Mouse (Mus musculus) kidney, postnatal 0 days (tissue): Measurements from ENCODE around the gene Gm44965. TPM values are rescaled to one million over a fixed set of nuclear protein-coding genes. Genes with fewer than 3 reads are reported as not detected.

Experiments
- ATAC-seq: fragments of 200-750 bp; cut with Nextera tagmentation; replicated peaks from 2 replicates; pipeline ENCODE4 v1.8.0; 2017; ENCODE audit warnings: low read depth, moderate number of reproducible peaks, moderate TSS enrichment, moderate library complexity; ENCODE audit not compliant: low FRiP score
- DNase-seq: peaks from one replicate; pipeline ENCODE4 v3.0.0-alpha.2; 2016; ENCODE audit warnings: low spot score
- H3K27ac ChIP-seq: fragments of 300-500 bp; sonication (generic); 2 replicates; pipeline ENCODE4 v1.5.1; 2014; ENCODE audit warnings: mild to moderate bottlenecking
- H3K27me3 ChIP-seq: fragments of 300-500 bp; sonication (generic); 2 replicates; pipeline ENCODE4 v1.6.1; 2014; ENCODE audit warnings: low read length, mixed read lengths; ENCODE audit not compliant: insufficient read depth
- H3K36me3 ChIP-seq: fragments of 300-500 bp; sonication (generic); 2 replicates; pipeline ENCODE4 v1.6.1; 2014; ENCODE audit warnings: low read length, mixed read lengths; ENCODE audit not compliant: insufficient read depth
- H3K4me1 ChIP-seq: fragments of 300-500 bp; sonication (generic); replicated peaks from 2 replicates; pipeline ENCODE4 v1.6.1; 2014; ENCODE audit warnings: antibody characterized with exemption, low read length, mixed read lengths; ENCODE audit not compliant: insufficient read depth
- H3K4me2 ChIP-seq: fragments of 300-500 bp; sonication (generic); 2 replicates; pipeline ENCODE4 v1.6.1; 2014; ENCODE audit warnings: mild to moderate bottlenecking, low read length, moderate library complexity, mixed read lengths
- H3K4me3 ChIP-seq: fragments of 300-500 bp; sonication (generic); replicated peaks from 2 replicates; pipeline ENCODE4 v1.5.1; 2014; ENCODE audit warnings: low read depth, low read length
- H3K9ac ChIP-seq: fragments of 300-500 bp; sonication (generic); 2 replicates; pipeline ENCODE4 v1.6.1; 2014; ENCODE audit warnings: low read depth, low read length
- H3K9me3 ChIP-seq: fragments of 300-500 bp; sonication (generic); replicated peaks from 2 replicates; pipeline ENCODE4 v1.6.1; 2016; ENCODE audit warnings: low read length, inconsistent platforms, mixed read lengths
- CTCF ChIP-seq: IDR thresholded peaks from 2 replicates; pipeline ENCODE4 v1.5.1; 2016; ENCODE audit warnings: antibody characterized with exemption, low read depth, mild to moderate bottlenecking, moderate library complexity
- WGBS: fragments of 180-500 bp; shearing (Covaris S2); extraction: QIAGEN DNeasy Blood & Tissue Kit; methylation state at CpG from one replicate; pipeline ENCODE4 v1.1.7; 2014; 5-methylcytosine and 5-hydroxymethylcytosine counted together
- polyA plus RNA-seq: library from polyadenylated mRNA; unstranded; fragments of >200 nt; fragmentation: Nextera tagmentation; extraction: Ambion mirVana; gene quantifications from 2 replicates; pipeline ENCODE4 v1.2.1, GENCODE M21; 2015

The Gm44965 gene
- polyA plus RNA-seq = not detected in 2 replicates

GRCm38 (mm10) chr6:48593158-48594042 lies at the start of gene Gm44965, which contains the start of gene Repin1:
TSS of gene Gm44965 (plus strand) at chr6:48593941.
TSS of gene Repin1 (plus strand) at chr6:48593883.
- peak; percentile 57 for TF ChIP-seq CTCF
- H3K4me1 ChIP-seq = peaks cover 14% of the 10 kb centered on the region
- peak within 1 kb of the TSS; percentile 84 for H3K9ac ChIP-seq
- peak; percentile 90 for DNase-seq
- H3K4me3 ChIP-seq = peak within 1 kb of the TSS; percentile 69
- ATAC-seq = peak; percentile 93
- peaks cover 4% of the 10 kb centered on the region for H3K9me3 ChIP-seq
- H3K27ac ChIP-seq = peak within 1 kb of the TSS; percentile 97
- H3K27me3 ChIP-seq = no peaks in the 10 kb centered on the region
- H3K36me3 ChIP-seq = peaks cover 26% of the 10 kb centered on the region
- WGBS = 7% methylated on average over 41 of the region's 45 CpGs
- peak within 1 kb of the TSS; percentile 79 for H3K4me2 ChIP-seq

- Histone ChIP-seq H3K4me2 (no peak overlapping the region), H3K9ac (no peak overlapping the region), H3K4me1 (0 out of 2 replicates have a peak, but pooled peaks cover 5% of the 10 kb centered on the region), H3K27ac (no peak overlapping the region), H3K4me3 (no peak overlapping the region), H3K9me3 (no peaks in the 10 kb centered on the region), H3K27me3 (no peaks in the 10 kb centered on the region), H3K36me3 (no peaks in the 10 kb centered on the region)
- 58% methylated on average over 5 of the region's 5 CpGs for WGBS
- DNase-seq = no peak
- no peak for ATAC-seq
- TF ChIP-seq CTCF = no peak
Measured at GRCm38 (mm10) chr6:48545251-48545650, 48.5 kb upstream of the Gm44965 start.

- no peak overlapping the region for H3K9ac ChIP-seq
- no peak overlapping the region for H3K4me2 ChIP-seq
- H3K4me3 ChIP-seq = no peak overlapping the region
- no peaks in the 10 kb centered on the region for H3K27me3 ChIP-seq
- 38% methylated on average over 1 of the region's 1 CpGs for WGBS
- H3K27ac ChIP-seq = no peak overlapping the region
- H3K9me3 ChIP-seq = no peaks in the 10 kb centered on the region
- DNase-seq (peak; percentile 47), ATAC-seq (no peak)
- no peaks in the 10 kb centered on the region for H3K36me3 ChIP-seq
- 0 out of 2 replicates have a peak, but pooled peaks cover 5% of the 10 kb centered on the region for H3K4me1 ChIP-seq
- TF ChIP-seq CTCF = peak; percentile 78
Measured at GRCm38 (mm10) chr6:48546271-48546670, 47.5 kb upstream of the Gm44965 start.

DNA sequence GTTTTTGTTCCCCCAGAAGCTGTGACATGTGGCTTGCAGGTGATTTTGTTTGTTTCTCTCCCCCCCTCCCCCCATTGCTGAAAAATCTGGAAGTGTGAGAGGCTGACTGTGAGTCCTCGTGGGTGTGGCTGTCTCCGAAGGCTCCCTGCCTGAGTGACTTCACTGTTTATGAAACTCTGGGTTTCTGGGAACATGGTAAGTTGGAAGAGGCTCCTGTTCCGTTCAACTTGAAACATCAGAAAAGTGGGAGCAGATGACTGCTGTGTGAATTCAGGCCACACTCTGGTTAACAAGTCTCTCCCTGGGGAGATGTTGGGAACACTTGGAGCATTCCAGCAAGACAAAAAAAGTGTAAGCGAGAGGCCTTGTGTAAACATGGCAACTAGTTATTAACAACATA lies 46.9 kb upstream of the Gm44965 start:
- no peak for TF ChIP-seq CTCF
- no peaks in the 10 kb centered on the region for H3K36me3 ChIP-seq
- ATAC-seq (no peak), DNase-seq (no peak)
- H3K27ac ChIP-seq = no peak overlapping the region
- no peaks in the 10 kb centered on the region for H3K9me3 ChIP-seq
- WGBS = 49% methylated on average over 4 of the region's 4 CpGs
- no peak overlapping the region for H3K9ac ChIP-seq
- H3K27me3 ChIP-seq = no peaks in the 10 kb centered on the region
- H3K4me1 ChIP-seq = 0 out of 2 replicates have a peak, but pooled peaks cover 2% of the 10 kb centered on the region
- H3K4me3 ChIP-seq = no peak overlapping the region
- H3K4me2 ChIP-seq = no peak overlapping the region

GRCm38 (mm10) chr6:48548314-48548713 lies 45.4 kb upstream of the Gm44965 start:
- DNase-seq = no peak
- 72% methylated on average over 6 of the region's 6 CpGs for WGBS

GRCm38 (mm10) chr6:48552918-48553317 lies 40.8 kb upstream of the Gm44965 start:
- ATAC-seq = no peak
- WGBS = 73% methylated on average over 4 of the region's 4 CpGs
- Histone ChIP-seq H3K4me1 (peaks cover 3% of the 10 kb centered on the region; the same call in 1 of the 2 replicates), H3K9me3 (no peaks in the 10 kb centered on the region), H3K4me3 (no peak overlapping the region), H3K27ac (no peak overlapping the region), H3K4me2 (no peak overlapping the region), H3K36me3 (no peaks in the 10 kb centered on the region), H3K27me3 (no peaks in the 10 kb centered on the region), H3K9ac (no peak overlapping the region)
- DNase-seq = no peak
- no peak for TF ChIP-seq CTCF

More at GRCm38 (mm10) chr6:48548314-48548713, 45.4 kb upstream of the Gm44965 start:
- Histone ChIP-seq H3K4me2 (no peak overlapping the region), H3K4me3 (no peak overlapping the region), H3K4me1 (no peaks in the 10 kb centered on the region), H3K9ac (no peak overlapping the region), H3K9me3 (no peaks in the 10 kb centered on the region), H3K27me3 (no peaks in the 10 kb centered on the region), H3K27ac (no peak overlapping the region), H3K36me3 (no peaks in the 10 kb centered on the region)
- no peak for TF ChIP-seq CTCF
- no peak for ATAC-seq
